In genomic region chr13:25055111-25055554, GRCm38 (mm10) we compare ENCODE assay signal across 9 mouse cellular contexts. TPM values are rescaled to one million over a fixed set of nuclear protein-coding genes. Genes with fewer than 3 reads are reported as not detected.
DNase-seq lines count a peak whose midpoint lies in the region; ATAC-seq and TF ChIP-seq lines count a peak whose summit lies in the region.
"Had no signal": no experiment of that assay in that cellular context is flagged by ENCODE, and none has a peak within 500 bp of the region (broad histone marks: within the 10 kb centered on the region; RNA-seq: fewer than 3 reads in every experiment).

No protein-coding gene starts in this region.

- intact Hi-C loops in gastrocnemius, postnatal 14 days (cut with DNase I; ENCODE audit: low total_unique reads), result no loop called here
- intact Hi-C loops in left cerebral cortex, postnatal 4 days (cut with DNase I), result no loop called here

- no peaks in the 10 kb centered on the region for H3K4me1 ChIP-seq in kidney, adult 2 months (ENCODE audit: control insufficient read depth, insufficient read depth, low read length)
- H3K4me1 ChIP-seq in midbrain, embryonic 11.5 days (ENCODE audit: control insufficient read depth, insufficient read depth, low read length), result peaks cover 11% of the 10 kb centered on the region; the same call in 1 of the 2 replicates
- H3K4me1 ChIP-seq in stomach, embryonic 14.5 days (ENCODE audit: control insufficient read depth, insufficient read depth, low read length), result peaks cover 3% of the 10 kb centered on the region; the same call in 1 of the 2 replicates

- peak; percentile 25; the same call in 1 of the 2 replicates for TF ChIP-seq CTCF in kidney, adult 2 months (conservative IDR thresholded peaks at IDR 0.05; ENCODE audit: insufficient read depth, insufficient read length, low read depth, low read length)

- no peaks in the 10 kb centered on the region for H3K9me3 ChIP-seq in midbrain, embryonic 11.5 days (ENCODE audit: control insufficient read depth, low read length)
- peaks cover 2% of the 10 kb centered on the region; the same call in 1 of the 2 replicates for H3K9me3 ChIP-seq in stomach, embryonic 14.5 days (ENCODE audit: control insufficient read depth, low read depth, low read length)

- H3K4me3 ChIP-seq in kidney, adult 2 months (ENCODE audit: insufficient read depth, low read depth, low read length), result peak overlapping the region; percentile 46
- H3K4me3 ChIP-seq in midbrain, embryonic 11.5 days (ENCODE audit: low read depth, low read length), result peak overlapping the region; percentile 47
- peak overlapping the region; percentile 42 for H3K4me3 ChIP-seq in stomach, embryonic 14.5 days (ENCODE audit: low read depth, low read length)

- H3K27me3 ChIP-seq in kidney, adult 2 months (replicated peaks; ENCODE audit: control insufficient read depth, insufficient read depth, low read length), result no peaks in the 10 kb centered on the region
- peaks cover 24% of the 10 kb centered on the region for H3K27me3 ChIP-seq in midbrain, embryonic 11.5 days (ENCODE audit: control insufficient read depth, insufficient read depth, low read length)
- H3K27me3 ChIP-seq in stomach, embryonic 14.5 days (ENCODE audit: control insufficient read depth, insufficient read depth, low read length), result peaks cover 14% of the 10 kb centered on the region; the same call in 1 of the 2 replicates

- H3K36me3 ChIP-seq in kidney, adult 2 months (ENCODE audit: control insufficient read depth, insufficient read depth, low read length), result no peaks in the 10 kb centered on the region
- no peaks in the 10 kb centered on the region for H3K36me3 ChIP-seq in midbrain, embryonic 11.5 days (ENCODE audit: control insufficient read depth, insufficient read depth, low read length)
- no peaks in the 10 kb centered on the region for H3K36me3 ChIP-seq in stomach, embryonic 14.5 days (ENCODE audit: control insufficient read depth, insufficient read depth, low read length)

- peak overlapping the region; percentile 54 for H3K9ac ChIP-seq in midbrain, embryonic 11.5 days (ENCODE audit: low read length)
- H3K9ac ChIP-seq in stomach, embryonic 14.5 days (replicated peaks; ENCODE audit: low read depth, low read length), result no peak overlapping the region

- no peak for ATAC-seq in CD4-positive, CD25-positive, alpha-beta regulatory T cell, adult 4 months
- peak; percentile 77 for ATAC-seq in common myeloid progenitor, adult 5-6 weeks (replicated peaks; ENCODE audit: low read depth, poor library complexity, severe bottlenecking)
- peak; percentile 94 for ATAC-seq in midbrain, embryonic 11.5 days (ENCODE audit: low FRiP score)
- ATAC-seq in stomach, embryonic 14.5 days (ENCODE audit: insufficient number of reproducible peaks, insufficient read depth, low FRiP score, low read depth), result peak; percentile 75

- peak; percentile 53 for DNase-seq in CD4-positive, CD25-positive, alpha-beta regulatory T cell, adult 2 months (ENCODE audit: low read depth, low spot score)
- peak; percentile 23 for DNase-seq in gastrocnemius, postnatal 14 days
- peak; percentile 72 for DNase-seq in kidney, adult 2 months
- peak; percentile 74 for DNase-seq in left cerebral cortex, postnatal 4 days
- peak; percentile 98 for DNase-seq in midbrain, embryonic 11.5 days (ENCODE audit: low spot score, missing footprints)

- H3K27ac ChIP-seq in kidney, adult 2 months (ENCODE audit: insufficient read depth, low read depth, low read length), result no peak overlapping the region
- no peak overlapping the region for H3K27ac ChIP-seq in midbrain, embryonic 11.5 days (ENCODE audit: low read depth, low read length)
- H3K27ac ChIP-seq in stomach, embryonic 14.5 days (ENCODE audit: low read length), result no peak overlapping the region

- TF ChIP-seq POLR2A in kidney, adult 2 months (IDR thresholded peaks at IDR 0.05; ENCODE audit: low read depth, low read length), result no peak

- peak overlapping the region; percentile 86 for H3K4me2 ChIP-seq in midbrain, embryonic 11.5 days
- H3K4me2 ChIP-seq in stomach, embryonic 14.5 days (replicated peaks; ENCODE audit: low read depth, low read length), result peak overlapping the region; percentile 91

- under 1% methylated on average over 35 of the region's 35 CpGs for WGBS in kidney, adult 2 months
- WGBS in midbrain, embryonic 11.5 days, result under 1% methylated on average over 34 of the region's 35 CpGs
- WGBS in stomach, embryonic 14.5 days, result under 1% methylated on average over 35 of the region's 35 CpGs

RNA-seq across cellular contexts. Expression of gene Dcdc2a, which starts 0.7 kb away (rescaled TPM):
- not detected for polyA plus RNA-seq in CD4-positive, CD25-positive, alpha-beta regulatory T cell, adult 4 months (2017; shearing (Covaris generic))
- total RNA-seq in common myeloid progenitor, adult 5-6 weeks (2017), result not detected in 2 replicates
- total RNA-seq in gastrocnemius, postnatal 14 days (2021), result not detected
- 1.4 and 1.6 TPM in 2 replicates for polyA plus RNA-seq in kidney, adult 2 months (2012; rRNA removed)
- total RNA-seq in left cerebral cortex, postnatal 4 days (2021), result 1 to 10 TPM; 3.8 TPM
- polyA plus RNA-seq in midbrain, embryonic 11.5 days (2014; fragmentation: Nextera tagmentation; extraction: Ambion mirVana), result 1.8 and 2.1 TPM in 2 replicates
- 0.22 and 1.3 TPM in 2 replicates for polyA plus RNA-seq in stomach, embryonic 14.5 days (2014; fragmentation: Nextera tagmentation; extraction: Ambion mirVana)
- total RNA-seq: neutrophil, adult 5-6 weeks had no signal

RNA-seq across cellular contexts. Expression of gene Mrs2, which starts 35.0 kb away (rescaled TPM):
- polyA plus RNA-seq in CD4-positive, CD25-positive, alpha-beta regulatory T cell, adult 4 months (2017; shearing (Covaris generic)), result 1 to 10 TPM; 4.9 to 5.1 TPM
- total RNA-seq in common myeloid progenitor, adult 5-6 weeks (2017), result 10.9 and 29.4 TPM in 2 replicates
- total RNA-seq in gastrocnemius, postnatal 14 days (2021), result 10 to 100 TPM; 22.2 to 22.6 TPM
- 23.9 and 27.3 TPM in 2 replicates for polyA plus RNA-seq in kidney, adult 2 months (2012; rRNA removed)
- 10 to 100 TPM; 40.0 to 42.2 TPM for total RNA-seq in left cerebral cortex, postnatal 4 days (2021)
- 24.3 and 31.9 TPM in 2 replicates for polyA plus RNA-seq in midbrain, embryonic 11.5 days (2014; fragmentation: Nextera tagmentation; extraction: Ambion mirVana)
- 23.6 and 29.8 TPM in 2 replicates for polyA plus RNA-seq in stomach, embryonic 14.5 days (2014; fragmentation: Nextera tagmentation; extraction: Ambion mirVana)

Comparison
In these comparisons a context has a peak if more than half of its experiments do, and no peak if none do; other contexts are left out.
1. DNase-seq: peak in every context shown above with its lines; median percentile 98 in midbrain, embryonic 11.5 days; 74 in left cerebral cortex, postnatal 4 days; 72 in kidney, adult 2 months; 53 in CD4-positive, CD25-positive, alpha-beta regulatory T cell, adult 2 months; 23 in gastrocnemius, postnatal 14 days.